Mouse (Mus musculus) neural tube, embryonic 12.5 days (tissue): ENCODE results near the gene Ctnna3. TPM values are rescaled to one million over a fixed set of nuclear protein-coding genes. Genes with fewer than 3 reads are reported as not detected.

ENCODE experiments used
- ATAC-seq: fragments of 200-750 bp; cut with Nextera tagmentation; 2 replicates; pipeline ENCODE4 v1.8.0; 2017; ENCODE audit warnings: low read depth, mild to moderate bottlenecking, moderate TSS enrichment, moderate library complexity; ENCODE audit not compliant: low FRiP score
- H3K27ac ChIP-seq: fragments of 300-500 bp; sonication (generic); 2 replicates; pipeline ENCODE4 v1.5.1; 2016
- H3K27me3 ChIP-seq: fragments of 300-500 bp; sonication (generic); replicated peaks from 2 replicates; pipeline ENCODE4 v1.6.1; 2016; ENCODE audit warnings: mild to moderate bottlenecking
- H3K36me3 ChIP-seq: fragments of 300-500 bp; sonication (generic); 2 replicates; pipeline ENCODE4 v1.6.1; 2016; ENCODE audit warnings: mild to moderate bottlenecking
- H3K4me1 ChIP-seq: fragments of 300-500 bp; sonication (generic); 2 replicates; pipeline ENCODE4 v1.6.1; 2016
- H3K4me2 ChIP-seq: fragments of 300-500 bp; sonication (generic); replicated peaks from 2 replicates; pipeline ENCODE4 v1.6.1; 2016; ENCODE audit warnings: mild to moderate bottlenecking
- H3K4me3 ChIP-seq: fragments of 300-500 bp; sonication (generic); 2 replicates; pipeline ENCODE4 v1.5.1; 2016
- H3K9ac ChIP-seq: fragments of 300-500 bp; sonication (generic); 2 replicates; pipeline ENCODE4 v1.6.1; 2016; ENCODE audit warnings: mild to moderate bottlenecking
- H3K9me3 ChIP-seq: fragments of 300-500 bp; sonication (generic); 2 replicates; pipeline ENCODE4 v1.6.1; 2016; ENCODE audit warnings: mild to moderate bottlenecking
- WGBS: fragments of 180-500 bp; shearing (Covaris S2); methylation state at CpG from one replicate; pipeline ENCODE4 v1.1.7; 2016; 5-methylcytosine and 5-hydroxymethylcytosine counted together
- polyA plus RNA-seq: library from polyadenylated mRNA; unstranded; fragments of >200 nt; fragmentation: Nextera tagmentation; extraction: Ambion mirVana; gene quantifications from 2 replicates; pipeline ENCODE4 v1.2.1, GENCODE M21; 2016

Ctnna3 gene
- polyA plus RNA-seq, 1 experiment from 2014 or later: 0.90 TPM

DNA sequence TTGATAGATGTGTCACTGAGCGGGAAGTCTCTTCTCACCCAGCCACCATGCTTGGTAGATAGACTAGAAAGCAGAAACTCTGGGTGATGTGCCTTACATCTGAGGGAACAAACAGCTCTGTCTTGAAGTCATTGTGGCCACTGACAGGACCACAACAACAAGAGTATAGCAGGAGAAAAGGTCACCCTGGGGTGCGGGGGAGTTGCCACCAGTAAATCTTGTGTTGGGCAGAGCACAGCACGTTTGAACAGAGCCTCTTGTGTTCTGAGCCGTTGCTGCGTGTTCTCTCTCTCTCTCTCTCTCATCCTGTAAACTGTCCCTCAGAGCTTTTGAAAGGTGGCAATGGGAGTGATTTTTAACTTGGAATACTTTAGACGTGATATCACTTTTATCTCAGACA is 42.6 kb downstream of the Ctnna3 start:
- Histone ChIP-seq H3K36me3 (no peaks in the 10 kb centered on the region), H3K9ac (no peak overlapping the region), H3K9me3 (no peaks in the 10 kb centered on the region), H3K27ac (no peak overlapping the region), H3K27me3 (no peaks in the 10 kb centered on the region), H3K4me3 (no peak overlapping the region), H3K4me2 (no peak overlapping the region), H3K4me1 (no peaks in the 10 kb centered on the region)
- ATAC-seq: peak; percentile 77
- WGBS: 26% methylated on average over 6 of the region's 6 CpGs

DNA sequence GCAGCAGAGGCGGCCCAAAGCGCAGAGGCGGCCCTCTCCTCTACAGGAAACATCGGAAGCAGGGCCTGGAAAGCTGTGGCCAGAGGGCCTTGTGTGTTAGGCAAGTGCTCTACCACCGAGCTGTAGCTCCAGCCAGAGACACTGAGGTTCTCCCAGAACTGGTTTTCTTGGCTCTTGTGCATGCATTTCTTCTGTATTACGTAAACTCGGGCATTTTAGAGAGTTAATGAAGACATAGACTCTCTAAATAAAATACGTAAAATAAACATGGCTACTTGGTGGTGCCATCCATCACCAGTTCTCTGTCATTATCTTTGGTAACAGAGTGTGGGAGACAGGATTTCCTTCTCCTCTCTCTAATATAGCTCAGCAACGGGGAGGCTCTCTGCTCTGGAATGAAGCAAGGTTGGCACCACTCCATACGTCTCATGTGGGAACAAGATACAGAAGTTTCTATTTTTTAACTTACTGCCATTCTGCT is 46.3 kb downstream of the Ctnna3 start:
- H3K4me3 ChIP-seq: no peak overlapping the region
- 79% methylated on average over 10 of the region's 10 CpGs for WGBS
- H3K9me3 ChIP-seq: no peaks in the 10 kb centered on the region
- no peak overlapping the region for H3K4me2 ChIP-seq
- no peaks in the 10 kb centered on the region for H3K4me1 ChIP-seq
- H3K9ac ChIP-seq: no peak overlapping the region
- ATAC-seq: no peak
- H3K36me3 ChIP-seq: no peaks in the 10 kb centered on the region
- no peaks in the 10 kb centered on the region for H3K27me3 ChIP-seq
- H3K27ac ChIP-seq: no peak overlapping the region

DNA sequence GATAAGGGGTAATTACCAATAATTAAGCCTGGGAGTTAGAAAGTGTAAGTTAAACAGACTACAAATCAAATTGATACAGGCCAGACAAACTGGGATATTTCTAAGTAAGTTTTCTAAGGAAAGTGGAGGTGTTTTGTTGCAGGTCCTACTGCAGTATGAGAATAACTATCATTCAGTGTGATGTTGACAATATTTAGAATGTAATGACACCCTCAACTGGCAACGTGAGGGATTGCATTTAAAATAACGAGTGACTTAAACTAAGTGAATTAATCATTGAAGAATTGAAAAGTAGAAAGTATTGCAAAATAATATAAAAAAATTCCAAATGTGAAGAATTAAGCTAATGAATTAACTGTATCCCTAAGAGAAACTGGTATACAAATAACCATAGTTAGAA is 49.0 kb downstream of the Ctnna3 start:
- no peaks in the 10 kb centered on the region for H3K4me1 ChIP-seq
- no peaks in the 10 kb centered on the region for H3K27me3 ChIP-seq
- H3K4me2 ChIP-seq: no peak overlapping the region
- no peak overlapping the region for H3K27ac ChIP-seq
- H3K9ac ChIP-seq: no peak overlapping the region
- no peaks in the 10 kb centered on the region for H3K36me3 ChIP-seq
- H3K4me3 ChIP-seq: no peak overlapping the region
- 54% methylated on average over 2 of the region's 2 CpGs for WGBS
- no peak for ATAC-seq
- no peaks in the 10 kb centered on the region for H3K9me3 ChIP-seq

DNA sequence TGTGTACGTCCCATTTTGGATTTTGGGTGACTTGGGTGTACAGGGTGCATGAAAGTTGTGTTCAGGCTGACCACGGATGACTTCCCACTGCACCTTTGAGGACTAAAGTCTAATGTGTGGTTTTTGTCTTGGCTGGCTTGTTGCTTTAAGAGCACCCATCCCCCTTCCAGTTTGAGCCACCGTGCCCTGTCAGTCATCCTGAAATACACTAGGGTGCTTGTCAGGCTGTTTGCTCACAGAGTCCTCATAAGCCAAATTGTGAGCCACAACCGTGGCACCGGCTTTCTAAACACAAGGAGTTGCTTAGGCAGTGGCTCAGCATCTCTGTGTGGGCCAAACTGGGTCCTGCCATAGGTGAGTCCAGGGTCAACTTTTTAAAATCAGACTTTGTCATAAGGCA is 50.2 kb downstream of the Ctnna3 start:
- Histone ChIP-seq H3K4me2 (no peak overlapping the region), H3K36me3 (no peaks in the 10 kb centered on the region), H3K27ac (no peak overlapping the region), H3K9ac (no peak overlapping the region), H3K27me3 (no peaks in the 10 kb centered on the region), H3K4me3 (no peak overlapping the region), H3K9me3 (no peaks in the 10 kb centered on the region), H3K4me1 (no peaks in the 10 kb centered on the region)
- ATAC-seq: no peak
- 69% methylated on average over 5 of the region's 5 CpGs for WGBS

DNA sequence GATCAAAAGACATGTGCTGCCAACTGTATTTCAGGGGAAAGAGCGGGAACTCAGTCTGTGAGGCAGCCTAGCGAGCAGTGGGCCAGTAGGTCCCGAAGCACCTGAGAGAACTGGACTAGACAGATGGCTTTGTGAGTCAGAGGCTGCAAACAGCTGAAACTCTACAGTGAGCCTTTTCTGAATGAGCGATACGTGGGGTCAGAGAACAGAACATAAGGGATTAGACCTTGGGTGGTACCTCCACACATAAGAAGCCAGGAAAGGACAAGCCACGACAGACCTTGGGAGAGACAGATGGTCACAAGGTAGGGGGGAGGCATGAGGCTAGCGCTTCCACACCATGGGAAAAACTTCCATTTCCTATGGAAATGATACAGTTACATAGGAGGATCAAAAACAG is 58.4 kb downstream of the Ctnna3 start:
- H3K9ac ChIP-seq: no peak overlapping the region
- no peaks in the 10 kb centered on the region for H3K27me3 ChIP-seq
- no peak overlapping the region for H3K4me2 ChIP-seq
- no peak overlapping the region for H3K27ac ChIP-seq
- no peak overlapping the region for H3K4me3 ChIP-seq
- 0 out of 2 replicates have a peak, but pooled peaks cover 3% of the 10 kb centered on the region for H3K9me3 ChIP-seq
- H3K36me3 ChIP-seq: no peaks in the 10 kb centered on the region
- no peak for ATAC-seq
- no peaks in the 10 kb centered on the region for H3K4me1 ChIP-seq
- 94% methylated on average over 7 of the region's 7 CpGs for WGBS

DNA sequence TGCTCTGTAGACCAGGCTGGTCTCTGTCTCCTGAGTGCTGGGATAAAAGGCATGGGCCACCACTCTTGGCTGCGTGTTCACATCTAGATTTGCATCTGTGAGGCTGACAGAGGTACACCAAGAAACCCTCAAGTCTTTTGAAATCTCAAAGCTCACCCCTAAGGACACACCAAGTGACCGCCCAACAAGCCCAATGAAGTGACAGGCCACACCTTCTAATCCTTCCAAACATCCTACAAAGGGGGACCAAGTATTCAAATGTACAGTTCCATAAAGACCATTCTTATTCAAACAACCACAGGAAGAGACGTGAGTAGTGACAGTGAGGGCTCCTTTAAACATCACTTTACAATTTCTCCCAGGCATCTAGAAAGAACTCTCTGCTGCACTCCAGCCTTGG is 94.1 kb downstream of the Ctnna3 start:
- no peak for ATAC-seq
- WGBS: 79% methylated on average over 3 of the region's 3 CpGs
- Histone ChIP-seq H3K4me3 (no peak overlapping the region), H3K27me3 (no peaks in the 10 kb centered on the region), H3K36me3 (no peaks in the 10 kb centered on the region), H3K4me1 (no peaks in the 10 kb centered on the region), H3K9ac (no peak overlapping the region), H3K9me3 (no peaks in the 10 kb centered on the region), H3K4me2 (no peak overlapping the region), H3K27ac (no peak overlapping the region)

DNA sequence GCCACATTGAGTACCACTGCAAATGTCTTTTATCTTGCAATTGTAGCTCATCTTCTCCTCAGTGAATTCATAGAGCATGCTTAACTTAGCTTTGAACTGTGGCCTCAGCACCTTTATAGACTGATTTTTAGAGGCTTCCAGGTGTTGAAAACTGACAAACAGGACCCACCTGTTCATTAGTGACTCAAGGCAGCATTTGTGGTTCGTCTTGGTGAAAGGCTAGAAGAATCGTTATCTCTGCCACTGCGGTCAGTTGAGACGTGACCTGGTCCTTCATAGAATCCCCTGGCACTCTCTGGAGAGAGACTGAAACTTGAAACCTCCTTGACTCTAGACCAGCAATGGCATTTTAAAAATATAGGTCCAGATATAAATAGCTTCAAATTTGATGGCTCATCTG is 96.1 kb downstream of the Ctnna3 start:
- Histone ChIP-seq H3K4me2 (no peak overlapping the region), H3K9me3 (no peaks in the 10 kb centered on the region)
- WGBS: 83% methylated on average over 4 of the region's 4 CpGs

DNA sequence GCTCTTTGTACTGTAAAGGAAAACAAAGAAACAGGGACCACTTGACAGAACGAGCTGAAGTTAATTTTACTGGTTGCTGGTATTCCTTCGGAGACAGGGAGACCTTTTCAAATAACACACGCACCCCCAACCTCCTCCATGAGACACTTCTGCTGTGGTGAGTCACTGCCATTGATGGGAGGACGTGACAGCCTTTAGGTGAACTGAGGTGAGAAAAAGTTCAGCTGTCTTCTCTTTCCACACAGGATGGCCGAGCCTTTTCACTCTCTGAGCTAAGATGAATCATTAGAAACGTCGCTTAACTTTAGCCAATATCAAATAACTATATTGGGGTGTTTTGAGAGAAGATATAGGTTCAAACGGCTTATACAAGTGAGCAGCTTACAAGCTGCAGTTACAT is 102.5 kb downstream of the Ctnna3 start:
- H3K4me3 ChIP-seq: no peak overlapping the region
- H3K27me3 ChIP-seq: no peaks in the 10 kb centered on the region
- no peaks in the 10 kb centered on the region for H3K4me1 ChIP-seq
- H3K36me3 ChIP-seq: no peaks in the 10 kb centered on the region
- no peak overlapping the region for H3K9ac ChIP-seq
- no peak overlapping the region for H3K4me2 ChIP-seq
- no peaks in the 10 kb centered on the region for H3K9me3 ChIP-seq
- ATAC-seq: no peak
- no peak overlapping the region for H3K27ac ChIP-seq
- WGBS: 76% methylated on average over 8 of the region's 8 CpGs

More for the DNA sequence above, 96.1 kb downstream of the Ctnna3 start:
- Histone ChIP-seq H3K27me3 (no peaks in the 10 kb centered on the region), H3K4me1 (no peaks in the 10 kb centered on the region), H3K4me3 (no peak overlapping the region), H3K36me3 (no peaks in the 10 kb centered on the region), H3K9ac (no peak overlapping the region), H3K27ac (no peak overlapping the region)
- no peak for ATAC-seq

DNA sequence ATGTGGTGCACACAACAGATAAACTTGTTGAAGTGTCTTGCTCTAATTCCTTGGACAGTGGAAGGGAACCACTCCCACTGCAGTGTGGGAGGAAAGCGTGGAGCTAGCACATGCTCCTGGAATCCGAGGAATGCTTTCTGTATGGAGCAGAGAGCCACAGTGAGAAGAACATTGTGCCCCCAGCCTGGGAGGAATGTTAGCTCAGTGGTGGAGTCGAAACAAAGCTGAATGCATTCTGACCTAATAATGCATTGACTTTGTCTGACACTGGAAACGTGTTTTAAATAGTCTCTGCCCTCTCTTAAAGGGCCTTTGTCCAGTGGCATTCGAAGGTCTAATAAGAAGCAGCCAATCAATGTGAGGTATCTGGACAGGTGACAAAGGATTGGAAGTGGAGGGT is 111.9 kb downstream of the Ctnna3 start:
- ATAC-seq: no peak
- no peaks in the 10 kb centered on the region for H3K9me3 ChIP-seq
- no peaks in the 10 kb centered on the region for H3K36me3 ChIP-seq
- H3K4me1 ChIP-seq: peaks cover 8% of the 10 kb centered on the region; the same call in 1 of the 2 replicates
- H3K4me3 ChIP-seq: no peak overlapping the region
- H3K27me3 ChIP-seq: no peaks in the 10 kb centered on the region
- H3K27ac ChIP-seq: no peak overlapping the region
- no peak overlapping the region for H3K4me2 ChIP-seq
- 8% methylated on average over 5 of the region's 5 CpGs for WGBS
- H3K9ac ChIP-seq: no peak overlapping the region

DNA sequence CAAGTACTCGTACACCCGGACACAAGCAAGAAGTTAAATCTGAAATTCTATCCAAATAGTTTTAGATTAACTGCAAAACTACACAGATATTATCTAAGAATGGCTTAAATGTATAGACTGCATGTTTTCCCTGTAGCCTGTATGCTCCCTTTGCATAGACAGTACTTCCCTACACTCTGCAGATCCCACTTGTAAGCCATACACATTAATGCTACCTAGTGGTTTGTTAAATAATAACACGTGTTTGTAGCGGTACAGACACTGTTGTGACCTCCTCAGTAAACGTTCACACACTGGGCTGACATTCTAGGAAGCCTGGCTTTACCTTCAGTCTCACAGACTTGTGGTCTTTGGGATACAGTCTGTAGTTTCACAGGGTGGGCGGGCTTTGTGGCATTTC is 112.6 kb downstream of the Ctnna3 start:
- no peaks in the 10 kb centered on the region for H3K9me3 ChIP-seq
- 48% methylated on average over 6 of the region's 6 CpGs for WGBS
- ATAC-seq: 0 out of 2 replicates have a peak, but pooled peaks have one; percentile 44

DNA sequence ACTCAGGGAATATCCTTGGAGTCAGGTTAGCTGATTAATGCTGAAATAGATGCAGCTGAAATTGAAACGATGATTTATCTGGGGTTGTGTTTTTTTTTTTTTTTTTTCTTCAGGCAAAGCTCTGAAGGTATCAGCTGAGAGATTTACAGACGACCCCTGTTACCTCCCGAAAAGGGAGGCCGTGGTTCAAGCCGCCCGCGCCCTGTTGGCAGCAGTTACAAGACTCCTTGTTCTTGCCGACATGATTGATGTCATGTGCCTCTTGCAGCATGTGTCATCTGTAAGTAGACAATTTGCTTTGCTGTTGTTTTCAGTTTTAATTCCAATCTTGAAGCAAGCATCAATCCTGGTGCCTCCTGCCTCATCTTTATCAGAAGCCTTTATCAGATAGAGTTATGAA is 136.8 kb downstream of the Ctnna3 start:
- no peaks in the 10 kb centered on the region for H3K27me3 ChIP-seq
- no peak overlapping the region for H3K4me3 ChIP-seq
- H3K9ac ChIP-seq: no peak overlapping the region
- ATAC-seq: no peak
- no peak overlapping the region for H3K4me2 ChIP-seq
- H3K9me3 ChIP-seq: no peaks in the 10 kb centered on the region
- no peaks in the 10 kb centered on the region for H3K4me1 ChIP-seq
- no peak overlapping the region for H3K27ac ChIP-seq
- H3K36me3 ChIP-seq: no peaks in the 10 kb centered on the region
- 77% methylated on average over 8 of the region's 8 CpGs for WGBS

More for the DNA sequence above, 112.6 kb downstream of the Ctnna3 start:
- H3K4me1 ChIP-seq: peaks cover 8% of the 10 kb centered on the region; the same call in 1 of the 2 replicates
- no peaks in the 10 kb centered on the region for H3K27me3 ChIP-seq
- no peaks in the 10 kb centered on the region for H3K36me3 ChIP-seq
- H3K4me2 ChIP-seq: no peak overlapping the region
- H3K9ac ChIP-seq: no peak overlapping the region
- H3K4me3 ChIP-seq: no peak overlapping the region
- no peak overlapping the region for H3K27ac ChIP-seq

DNA sequence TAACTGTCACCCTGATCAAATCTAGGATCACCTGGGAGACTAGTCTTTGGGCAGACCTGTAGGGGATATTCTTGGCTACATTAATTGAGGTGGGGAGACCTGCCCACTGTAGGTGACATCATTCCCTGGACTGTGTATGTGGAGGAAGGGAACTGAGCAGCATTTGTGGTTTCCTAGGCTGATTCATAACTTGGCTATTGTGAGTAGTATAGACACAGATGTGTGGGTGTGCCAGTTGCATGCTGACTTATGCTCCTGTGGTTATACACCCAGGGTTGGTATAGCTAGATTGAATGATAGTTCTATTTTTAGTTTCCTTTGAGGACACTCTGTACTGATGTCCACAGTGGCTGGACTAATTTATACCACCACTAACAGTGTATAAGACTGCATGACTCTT is 141.7 kb downstream of the Ctnna3 start:
- Histone ChIP-seq H3K27me3 (no peaks in the 10 kb centered on the region), H3K4me1 (no peaks in the 10 kb centered on the region), H3K36me3 (no peaks in the 10 kb centered on the region), H3K9me3 (no peaks in the 10 kb centered on the region), H3K9ac (no peak overlapping the region), H3K4me2 (no peak overlapping the region), H3K27ac (no peak overlapping the region), H3K4me3 (no peak overlapping the region)
- ATAC-seq: no peak

DNA sequence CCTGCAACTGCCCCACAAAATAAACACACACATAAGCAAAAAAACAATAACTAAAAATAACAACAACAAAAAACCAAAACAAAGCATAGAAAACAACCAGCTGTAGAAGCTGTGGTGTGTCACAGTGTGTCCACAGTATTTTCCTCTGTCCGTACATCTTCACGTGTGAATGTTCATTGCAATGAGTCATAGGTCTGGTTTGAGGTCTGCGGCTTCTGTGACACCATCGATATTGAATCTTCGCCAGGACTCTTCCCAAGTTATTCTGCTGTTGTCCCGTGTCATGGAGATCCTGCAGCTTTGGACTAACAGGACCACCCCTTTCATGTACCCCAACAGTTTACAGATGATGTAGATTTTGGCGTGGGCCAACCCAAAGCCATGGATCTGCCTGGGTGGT is 143.0 kb downstream of the Ctnna3 start:
- H3K27ac ChIP-seq: no peak overlapping the region
- WGBS: 93% methylated on average over 7 of the region's 7 CpGs
- ATAC-seq: no peak

More for the DNA sequence above, 143.0 kb downstream of the Ctnna3 start:
- H3K4me1 ChIP-seq: no peaks in the 10 kb centered on the region
- no peak overlapping the region for H3K9ac ChIP-seq
- no peak overlapping the region for H3K4me3 ChIP-seq
- H3K4me2 ChIP-seq: no peak overlapping the region
- H3K36me3 ChIP-seq: no peaks in the 10 kb centered on the region
- H3K27me3 ChIP-seq: no peaks in the 10 kb centered on the region
- H3K9me3 ChIP-seq: no peaks in the 10 kb centered on the region
